26 mouse cellular contexts compared by ENCODE assay signal in the genomic region with DNA sequence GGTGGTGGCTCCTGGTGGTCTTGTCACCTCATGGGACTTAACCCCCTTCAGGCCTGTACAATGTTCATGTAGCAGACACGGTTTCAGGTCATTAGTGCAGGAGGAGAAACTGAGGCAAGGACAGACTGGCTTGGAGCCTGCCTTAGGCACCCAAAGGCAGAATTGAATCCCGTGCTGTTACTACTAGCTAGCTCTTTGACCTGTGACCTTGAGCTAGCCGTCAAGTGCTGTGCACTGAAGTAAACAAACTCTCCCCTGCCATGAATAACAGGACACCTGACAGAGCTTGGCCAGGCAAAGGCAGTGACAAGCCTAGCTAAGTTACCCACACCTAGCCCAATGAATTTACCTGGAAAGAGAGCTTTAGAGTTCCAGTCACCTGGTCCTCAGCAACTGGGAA. TPM values are rescaled to one million over a fixed set of nuclear protein-coding genes. Genes with fewer than 3 reads are reported as not detected.
"Had no signal": no experiment of that assay in that cellular context is flagged by ENCODE, and none has a peak within 500 bp of the region (broad histone marks: within the 10 kb centered on the region; RNA-seq: fewer than 3 reads in every experiment).

No protein-coding gene starts in this region.

- H3K9ac ChIP-seq: lung, embryonic 14.5 days; midbrain, embryonic 12.5 days; neural tube, embryonic 13.5 days; neural tube, embryonic 15.5 days had no signal

- DNase-seq: lung, adult 18-20 months; lung, embryonic 14.5 days; lung, postnatal 10 days; lung, postnatal 4 days; midbrain, embryonic 14.5 days; retina, postnatal 1 day; right cerebral cortex, adult 18-20 months; right cerebral cortex, postnatal 25 days; right cerebral cortex, postnatal 4 days; spleen, adult 18-20 months; thymus, adult 18-20 months; thymus, postnatal 14 days; thymus, postnatal 36 days had no signal

- H3K27ac ChIP-seq: midbrain, embryonic 10.5 days; midbrain, embryonic 12.5 days; neural tube, embryonic 13.5 days; neural tube, embryonic 15.5 days had no signal

- ATAC-seq: midbrain, embryonic 16.5 days had no signal

- H3K4me2 ChIP-seq: lung, embryonic 14.5 days; midbrain, embryonic 12.5 days; neural tube, embryonic 13.5 days; neural tube, embryonic 15.5 days had no signal

- H3K9me3 ChIP-seq: midbrain, embryonic 10.5 days; midbrain, embryonic 12.5 days; neural tube, embryonic 13.5 days; neural tube, embryonic 15.5 days had no signal

- H3K4me1 ChIP-seq: midbrain, embryonic 10.5 days; midbrain, embryonic 12.5 days; neural tube, embryonic 13.5 days; neural tube, embryonic 15.5 days had no signal

- H3K4me3 ChIP-seq: midbrain, embryonic 10.5 days; midbrain, embryonic 12.5 days; myocyte; neural tube, embryonic 13.5 days; neural tube, embryonic 15.5 days had no signal

- H3K36me3 ChIP-seq: midbrain, embryonic 10.5 days; midbrain, embryonic 12.5 days; neural tube, embryonic 13.5 days; neural tube, embryonic 15.5 days had no signal

RNA-seq across cellular contexts. Expression of a gene that starts 7.8 kb away (rescaled TPM):
- total RNA-seq: megakaryocyte, adult 5-6 weeks; megakaryocyte-erythroid progenitor cell, adult 5-6 weeks had no signal
- polyA plus RNA-seq: liver, embryonic 16.5 days; lung, embryonic 14.5 days; lung, embryonic 16.5 days; midbrain, embryonic 10.5 days; midbrain, embryonic 12.5 days; midbrain, embryonic 14.5 days; midbrain, embryonic 16.5 days; myocyte; neural tube, embryonic 13.5 days; neural tube, embryonic 15.5 days; small intestine, adult 2 months; stomach, embryonic 14.5 days had no signal

RNA-seq across cellular contexts. Expression of a gene that starts 17.1 kb away (rescaled TPM):
- polyA plus RNA-seq: lung, embryonic 14.5 days; lung, embryonic 16.5 days; myocyte; stomach, embryonic 14.5 days; stomach, embryonic 16.5 days had no signal

RNA-seq across cellular contexts. Expression of a gene that starts 41.4 kb away (rescaled TPM):
- total RNA-seq: megakaryocyte, adult 5-6 weeks had no signal
- polyA plus RNA-seq: liver, embryonic 16.5 days; lung, embryonic 14.5 days; lung, embryonic 16.5 days; myocyte; stomach, embryonic 14.5 days; stomach, embryonic 16.5 days had no signal
